Mouse (Mus musculus) thymus, postnatal 10 days (tissue): ENCODE data around the gene Stpg1.
A peak's percentile ranks its signal among the peaks of the same experiment; 100 is the strongest.

Source experiments
- DNase-seq, 2 experiments: peaks; one replicate each; pipeline ENCODE4 v3.0.0; 2021; ENCODE audit warnings: low spot score in 2 of 2

The Stpg1 gene

GRCm38 (mm10) chr4:135494521-135495396, at the start of gene Stpg1, which contains the start of gene Nipal3:
Gene Stpg1, plus strand, starts transcription at chr4:135494790.
Gene Nipal3, minus strand, starts transcription at chr4:135495038.
- DNase-seq, result peak; percentile 83 to 84

- DNase-seq, result no peak
These were observed 43.1 kb upstream of the Stpg1 start for GRCm38 (mm10) chr4:135451360-135452015.

- DNase-seq, result no peak
These were observed 41.4 kb upstream of the Stpg1 start for GRCm38 (mm10) chr4:135453164-135453563.

- DNase-seq, result no peak
These were observed 41.0 kb upstream of the Stpg1 start for GRCm38 (mm10) chr4:135453572-135453971.

DNA sequence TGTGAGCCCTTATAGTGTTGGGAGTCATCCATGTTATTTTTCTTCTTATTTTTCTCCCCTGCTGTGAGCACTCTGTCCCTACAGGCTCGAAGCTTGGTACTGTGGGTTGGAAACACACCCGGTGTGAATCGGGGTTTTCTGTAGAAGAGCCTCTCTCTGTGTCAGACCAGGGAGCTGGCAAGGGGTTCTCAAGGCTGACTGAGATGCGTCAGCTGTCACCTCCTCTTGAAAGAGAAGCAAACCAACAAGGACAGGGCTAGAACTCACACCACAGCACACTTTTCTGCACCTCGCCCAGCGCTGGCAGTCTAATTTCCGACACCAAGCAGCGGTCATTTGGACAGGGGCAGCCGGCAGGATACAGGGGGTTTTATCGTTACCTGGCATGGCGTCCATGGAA, 31.2 kb upstream of the Stpg1 start:
- DNase-seq, result no peak

DNA sequence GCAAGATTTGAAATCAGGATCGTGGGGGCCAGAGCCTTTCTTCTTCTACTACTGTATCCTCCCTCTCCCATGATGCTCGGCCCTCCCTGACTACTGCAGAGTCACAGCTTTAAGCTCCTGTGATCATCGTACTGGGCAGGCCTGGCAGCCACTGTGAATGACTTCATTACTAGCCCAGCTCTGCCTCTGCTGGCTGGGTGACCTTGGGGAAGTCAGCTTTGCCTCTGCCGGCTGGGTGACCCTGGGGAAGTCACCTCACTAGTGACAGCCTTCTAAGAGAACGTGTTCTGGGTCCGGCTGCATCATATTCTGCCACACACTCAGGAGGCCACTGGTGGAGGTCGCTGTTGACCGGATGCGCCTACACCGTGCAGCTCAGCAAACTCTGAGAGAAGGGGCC, 16.7 kb upstream of the Stpg1 start:
- no peak for DNase-seq

GRCm38 (mm10) chr4:135480370-135480769, 14.2 kb upstream of the Stpg1 start:
- DNase-seq, result no peak

- DNase-seq, result no peak
These were observed 9.5 kb upstream of the Stpg1 start for GRCm38 (mm10) chr4:135485086-135485485.

GRCm38 (mm10) chr4:135486352-135486751, 8.2 kb upstream of the Stpg1 start:
- DNase-seq, result no peak

DNA sequence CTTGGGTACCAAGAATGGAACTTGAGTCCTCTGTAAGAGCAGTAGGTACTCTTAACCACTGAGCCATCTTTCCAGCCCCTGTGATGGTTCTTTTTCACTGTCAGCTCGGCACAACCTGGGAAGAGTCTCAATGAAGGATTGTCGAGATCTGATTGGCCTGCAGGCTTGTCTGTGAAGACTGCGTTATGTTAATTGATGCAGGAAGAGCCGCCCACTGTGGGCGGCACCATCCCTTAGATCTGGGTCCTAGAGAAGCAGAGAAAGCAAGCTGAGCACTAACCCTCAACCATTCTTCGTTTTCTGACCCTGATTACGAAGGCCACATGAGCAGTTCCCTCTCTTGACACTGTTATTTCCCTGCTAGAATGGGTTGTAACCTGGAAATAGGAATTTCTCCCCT, 5.3 kb upstream of the Stpg1 start:
- DNase-seq, result no peak

DNA sequence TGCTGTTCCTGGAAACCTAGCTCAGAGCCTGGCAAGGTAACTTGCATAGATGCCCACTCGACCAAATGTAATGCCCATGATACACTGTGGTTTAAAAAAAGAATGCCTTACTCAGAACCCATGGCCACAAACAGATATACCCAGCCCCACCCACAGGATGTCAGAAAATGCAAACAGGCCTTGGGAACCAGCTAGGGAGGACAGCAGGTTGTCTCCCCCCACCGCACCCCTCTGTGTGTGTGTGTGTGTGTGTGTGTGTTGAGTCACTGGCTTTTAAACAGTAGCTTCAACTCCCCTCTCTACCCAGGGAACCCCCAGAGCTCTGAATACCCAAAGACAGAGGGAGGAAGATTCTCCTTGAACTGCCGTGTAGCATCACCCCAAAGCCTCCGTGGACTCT, 1.3 kb upstream of the Stpg1 start:
- no peak for DNase-seq

DNA sequence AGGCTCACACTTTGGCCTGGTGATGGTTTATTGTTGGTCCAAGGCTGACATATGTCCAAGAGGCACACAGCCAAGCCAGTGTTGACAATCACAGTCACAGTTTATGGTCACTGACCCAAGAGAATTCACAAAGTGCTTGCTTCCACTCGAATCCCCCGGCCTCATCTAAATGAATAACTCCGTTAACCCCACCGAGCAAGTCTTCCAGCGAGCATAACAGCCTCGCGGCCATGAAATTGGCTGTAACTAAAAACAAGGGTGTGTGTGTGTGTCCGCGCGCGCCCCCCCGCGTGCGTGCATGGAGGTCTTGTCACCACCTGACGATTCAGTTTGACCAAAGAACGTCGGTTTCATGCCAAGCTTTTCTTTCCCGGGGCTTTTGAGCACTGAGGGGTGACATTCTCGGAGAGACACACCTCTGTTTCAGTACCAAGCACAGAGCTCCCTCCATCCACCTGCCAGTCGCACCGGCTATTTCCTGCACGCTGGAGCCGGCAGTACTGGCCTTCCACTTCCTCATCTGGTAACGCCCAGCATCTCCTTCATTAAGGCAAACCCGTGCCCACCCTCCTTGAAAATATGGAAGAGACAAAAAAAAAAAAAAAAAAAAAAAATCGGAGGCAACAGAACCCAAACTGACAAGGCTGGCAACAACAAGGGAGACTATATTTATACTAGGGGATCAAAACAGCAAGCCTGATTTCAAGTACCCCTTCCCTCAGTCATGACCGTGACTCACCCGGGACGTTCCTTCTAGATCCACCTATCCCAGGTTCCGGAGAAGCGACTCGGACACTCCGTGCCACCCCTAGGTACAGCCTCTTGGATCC, 684 bp upstream of the Stpg1 start:
- DNase-seq, result peak; percentile 25 to 29

DNA sequence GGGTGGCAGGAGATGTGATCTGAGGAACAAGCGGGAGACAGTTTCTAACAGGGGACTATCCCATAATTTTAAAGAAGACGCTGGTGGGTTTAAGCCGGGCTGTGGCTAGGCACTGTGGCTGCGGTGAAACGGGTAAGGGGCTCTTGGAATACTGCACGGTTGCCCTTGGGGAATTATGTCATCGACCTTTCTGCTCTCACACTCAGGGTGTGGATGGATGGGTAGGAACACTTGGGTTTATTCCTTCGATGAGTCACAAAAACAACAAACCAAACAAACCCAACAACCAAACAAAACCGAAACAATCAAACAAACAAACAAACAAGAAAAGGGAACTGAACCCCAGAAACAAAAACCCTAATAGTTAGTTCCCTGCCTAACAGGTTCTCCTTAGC, 804 bp downstream of the Stpg1 start:
- DNase-seq, result no peak

GRCm38 (mm10) chr4:135495810-135496209, 1.2 kb downstream of the Stpg1 start:
- DNase-seq, result no peak

DNA sequence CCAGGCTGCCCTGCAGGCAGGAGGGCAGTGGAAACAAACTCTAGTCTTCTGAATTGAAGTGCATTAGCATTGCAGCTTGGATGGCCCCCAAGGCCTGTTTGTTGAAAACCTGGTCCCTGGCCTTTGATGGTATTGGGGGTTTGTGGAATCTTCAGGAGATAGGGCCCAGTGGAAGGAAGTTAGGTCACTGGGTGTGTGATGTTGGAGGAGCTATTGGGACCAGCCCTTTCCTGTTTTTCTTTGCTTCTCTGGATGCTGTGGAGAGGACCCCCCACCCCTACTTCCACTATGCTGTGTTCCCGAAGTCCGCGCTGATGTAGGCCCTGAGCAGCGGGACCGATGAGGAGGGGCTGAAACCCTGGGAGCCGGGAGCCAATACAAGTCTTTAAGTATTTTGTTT, 3.5 kb downstream of the Stpg1 start:
- DNase-seq, result no peak

DNA sequence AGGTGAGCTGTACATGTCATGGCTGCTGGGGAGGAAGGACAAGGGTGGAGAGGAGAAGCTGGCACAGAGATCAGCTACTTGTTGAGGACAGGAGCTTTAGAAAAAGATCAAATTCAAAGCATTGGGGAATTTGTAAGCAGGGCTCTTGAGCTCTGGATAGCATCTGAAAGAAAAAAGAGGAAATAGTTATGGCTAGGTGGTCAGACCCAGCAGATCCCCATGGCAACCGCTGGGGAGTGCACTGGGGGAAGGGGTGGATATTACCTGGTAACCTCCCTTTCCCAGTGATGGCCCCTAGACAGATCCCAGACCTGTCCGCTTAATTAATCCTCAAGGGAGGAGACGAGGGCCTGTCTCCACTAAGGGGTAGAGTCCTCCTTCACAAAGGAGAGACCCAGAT, 5.2 kb downstream of the Stpg1 start:
- no peak for DNase-seq

DNA sequence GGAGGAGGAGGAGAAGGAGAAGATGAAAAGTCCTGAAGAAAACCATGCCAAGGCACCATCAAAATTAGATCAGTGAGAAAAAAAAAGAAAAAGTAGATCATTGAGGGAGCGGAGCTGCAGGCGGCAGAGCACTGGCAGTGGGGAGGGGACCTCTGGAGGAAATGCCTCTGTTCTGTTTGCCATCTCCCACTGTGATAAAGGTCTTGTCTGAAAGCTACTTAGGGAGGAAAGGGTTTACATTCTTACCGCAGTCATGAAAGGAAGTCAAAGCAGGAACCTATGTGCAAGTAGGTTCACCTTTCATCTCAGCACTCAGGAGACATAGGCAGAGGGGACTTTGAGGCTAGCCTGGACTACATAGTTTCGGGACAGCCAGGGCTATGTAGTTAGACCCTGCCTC, 7.0 kb downstream of the Stpg1 start:
- DNase-seq, result no peak

DNA sequence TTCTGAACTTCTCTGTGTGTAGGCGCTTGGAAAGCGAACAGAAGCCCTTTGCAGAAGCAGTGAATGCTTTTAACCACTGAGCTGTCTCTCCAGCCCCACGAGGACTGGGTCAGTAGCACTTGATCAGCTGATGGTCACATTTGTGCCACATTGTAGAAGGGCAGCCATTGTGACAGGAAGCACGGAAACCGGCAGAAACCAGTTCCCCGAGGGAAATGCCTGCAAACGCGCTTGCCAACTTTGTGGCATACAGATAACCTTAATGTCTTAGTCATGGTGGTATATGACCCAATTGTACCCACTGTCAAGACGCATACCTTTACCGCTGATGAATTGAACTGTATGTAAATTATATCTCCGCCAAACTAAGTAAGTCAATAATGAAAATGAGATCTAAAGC, 11.2 kb downstream of the Stpg1 start:
- DNase-seq, result no peak

DNA sequence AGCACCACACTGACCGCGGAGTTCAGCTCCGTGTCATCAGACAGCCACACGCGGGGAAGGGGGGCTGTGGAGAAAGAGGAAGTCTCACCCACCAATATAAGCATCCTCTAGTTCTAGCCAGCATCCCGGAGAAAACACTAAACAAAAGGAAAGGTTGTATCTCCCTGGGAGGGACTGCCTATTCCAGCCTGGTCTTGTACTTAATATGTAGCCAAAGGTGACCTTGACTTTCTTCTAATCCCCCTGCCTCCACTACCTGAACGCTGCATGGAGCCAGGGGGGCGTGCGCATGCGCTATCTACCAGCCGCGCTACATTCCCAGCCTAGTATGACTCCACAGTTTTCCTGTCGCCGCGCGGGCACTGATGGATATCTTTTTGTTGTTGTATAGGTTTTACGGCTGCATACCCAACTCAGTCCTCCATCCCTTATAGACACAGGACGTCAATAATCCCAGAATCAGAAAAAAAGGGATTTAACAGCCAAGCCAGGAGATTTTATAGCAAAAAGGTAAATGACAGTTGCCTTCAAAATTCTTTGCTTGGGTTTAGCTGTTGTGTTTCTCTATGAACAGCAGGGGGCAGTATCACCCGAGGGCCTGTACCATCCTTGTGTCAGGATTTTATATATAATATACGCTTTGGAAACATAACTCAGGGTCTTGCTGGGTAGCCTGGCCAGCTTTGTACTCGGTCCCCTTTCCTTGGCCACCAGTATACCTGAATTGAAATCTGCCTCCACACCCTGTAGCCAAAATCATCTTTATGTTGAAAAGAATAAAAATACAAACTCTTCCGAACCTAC, 13.2 kb downstream of the Stpg1 start:
- DNase-seq, result peak in 1 of 2 experiments; percentile 40

DNA sequence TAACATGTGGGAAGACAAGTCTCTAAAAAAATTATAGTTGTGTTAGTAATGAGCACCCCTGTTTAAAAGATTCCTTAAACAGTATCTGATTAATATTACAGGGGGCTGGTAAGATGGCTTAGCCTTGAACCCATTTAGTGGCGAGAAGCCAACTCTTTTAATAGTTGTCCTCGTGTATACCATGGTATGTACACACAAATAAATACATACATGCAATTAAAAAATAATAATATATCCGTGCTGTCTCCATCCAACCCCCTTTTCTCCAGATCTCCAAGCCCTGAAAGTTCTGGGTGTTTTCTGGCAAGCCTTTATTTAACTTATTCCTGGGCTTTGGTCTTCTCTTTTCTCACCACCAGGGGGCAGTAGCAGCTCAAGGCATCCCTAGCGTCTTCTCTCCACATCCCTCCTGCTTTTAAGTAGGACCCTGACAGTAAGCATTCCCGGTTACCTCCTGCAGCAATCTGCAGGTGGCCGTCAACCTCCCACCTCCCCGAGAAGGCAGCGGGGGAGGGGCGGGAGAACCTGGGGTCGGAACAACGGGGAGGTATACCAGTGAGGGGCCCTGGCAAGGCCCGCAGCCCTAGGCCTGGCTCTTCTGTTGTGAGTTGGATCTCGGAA, 13.9 kb downstream of the Stpg1 start:
- DNase-seq, result peak; percentile 14 to 71

GRCm38 (mm10) chr4:135509515-135509914, 14.9 kb downstream of the Stpg1 start:
- no peak for DNase-seq
